Mouse (Mus musculus) liver, embryonic 13.5 days (tissue): ENCODE results near the gene 1700016D06Rik. TPM values are rescaled to one million over a fixed set of nuclear protein-coding genes. Genes with fewer than 3 reads are reported as not detected.

ENCODE experiments used
- ATAC-seq: fragments of 200-750 bp; cut with Nextera tagmentation; 2 replicates; pipeline ENCODE4 v1.8.0; 2017; ENCODE audit warnings: low read depth, mild to moderate bottlenecking, moderate number of reproducible peaks, moderate library complexity
- DNase-seq: peaks from one replicate; pipeline ENCODE4 v3.0.0; 2022
- H3K27ac ChIP-seq: fragments of 300-500 bp; sonication (generic); 2 replicates; pipeline ENCODE4 v1.5.1; 2015; ENCODE audit warnings: moderate library complexity, mild to moderate bottlenecking, inconsistent platforms
- H3K27me3 ChIP-seq: fragments of 300-500 bp; sonication (generic); 2 replicates; pipeline ENCODE4 v1.6.1; 2015; ENCODE audit warnings: mild to moderate bottlenecking, inconsistent platforms
- H3K36me3 ChIP-seq: fragments of 300-500 bp; sonication (generic); 2 replicates; pipeline ENCODE4 v1.6.1; 2015; ENCODE audit warnings: mild to moderate bottlenecking, inconsistent platforms
- H3K4me1 ChIP-seq: fragments of 300-500 bp; sonication (generic); replicated peaks from 2 replicates; pipeline ENCODE4 v1.6.1; 2015; ENCODE audit warnings: inconsistent platforms
- H3K4me2 ChIP-seq: fragments of 300-500 bp; sonication (generic); 2 replicates; pipeline ENCODE4 v1.6.1; 2015; ENCODE audit warnings: inconsistent platforms, mild to moderate bottlenecking, moderate library complexity
- H3K4me3 ChIP-seq: fragments of 300-500 bp; sonication (generic); replicated peaks from 2 replicates; pipeline ENCODE4 v1.5.1; 2015; ENCODE audit warnings: mild to moderate bottlenecking, inconsistent platforms
- H3K9ac ChIP-seq: fragments of 300-500 bp; sonication (generic); 2 replicates; pipeline ENCODE4 v1.6.1; 2015; ENCODE audit warnings: mild to moderate bottlenecking, inconsistent platforms
- H3K9me3 ChIP-seq: fragments of 300-500 bp; sonication (generic); replicated peaks from 2 replicates; pipeline ENCODE4 v1.6.1; 2016; ENCODE audit warnings: inconsistent platforms
- WGBS: fragments of 180-500 bp; shearing (Covaris S2); methylation state at CpG from one replicate; pipeline ENCODE4 v1.1.7; 2015; ENCODE audit not compliant: insufficient replicate concordance; 5-methylcytosine and 5-hydroxymethylcytosine counted together
- polyA plus RNA-seq: library from polyadenylated mRNA; unstranded; fragments of >200 nt; fragmentation: Nextera tagmentation; extraction: Ambion mirVana; gene quantifications from 2 replicates; pipeline ENCODE4 v1.2.1, GENCODE M21; 2015

Gene 1700016D06Rik
- polyA plus RNA-seq, 1 experiment from 2014 or later, result not detected

DNA sequence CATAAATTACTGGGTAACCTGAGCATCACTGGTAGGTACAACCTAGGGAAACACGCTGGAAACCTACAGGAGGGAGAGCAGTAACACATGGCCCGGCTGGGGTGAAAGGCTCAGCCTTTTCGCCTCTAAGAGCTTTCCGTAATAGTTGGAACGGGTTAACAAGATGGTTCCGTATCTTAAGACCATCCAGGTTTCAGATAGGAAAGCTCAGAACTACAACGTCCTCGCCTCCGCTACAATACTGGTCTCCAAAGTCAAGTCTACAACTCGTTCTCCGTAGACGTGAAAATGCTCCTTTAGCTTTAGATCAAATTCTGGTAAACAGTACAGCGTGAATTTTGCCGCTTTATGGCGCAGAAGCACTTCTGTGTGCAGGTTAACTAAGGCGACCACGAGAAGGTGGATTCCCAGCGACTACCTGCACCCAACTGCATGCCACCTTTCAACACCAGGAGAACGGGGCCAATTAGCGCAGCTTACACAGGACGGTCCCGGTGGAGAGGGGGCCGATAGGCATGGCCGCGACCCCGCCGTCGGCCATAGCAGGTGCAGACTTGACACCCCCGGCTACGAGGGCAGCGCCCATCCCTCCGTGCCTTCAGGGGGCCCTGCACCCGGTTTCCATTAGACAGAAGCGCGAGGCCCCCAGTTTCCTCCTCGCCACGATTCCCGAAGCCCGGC lies 66.4 kb downstream of the 1700016D06Rik start:
- no peak for ATAC-seq

GRCm38 (mm10) chr8:11633414-11633813 lies 67.4 kb downstream of the 1700016D06Rik start:
- 60% methylated on average over 7 of the region's 7 CpGs for WGBS
- Histone ChIP-seq H3K27me3 (no peaks in the 10 kb centered on the region), H3K36me3 (peaks cover 42% of the 10 kb centered on the region), H3K9ac (peak overlapping the region; percentile 92), H3K4me3 (peak overlapping the region; percentile 94), H3K4me1 (peaks cover 38% of the 10 kb centered on the region), H3K27ac (peak overlapping the region; percentile 50), H3K9me3 (no peaks in the 10 kb centered on the region), H3K4me2 (peak overlapping the region; percentile 96)
- no peak for DNase-seq
- ATAC-seq, result no peak

More for the DNA sequence above, 66.4 kb downstream of the 1700016D06Rik start:
- Histone ChIP-seq H3K9ac (peak overlapping the region; percentile 92), H3K4me3 (peak overlapping the region; percentile 94), H3K4me1 (peaks cover 38% of the 10 kb centered on the region), H3K27me3 (no peaks in the 10 kb centered on the region), H3K4me2 (peak overlapping the region; percentile 96), H3K9me3 (no peaks in the 10 kb centered on the region), H3K27ac (peak overlapping the region; percentile 95), H3K36me3 (peaks cover 33% of the 10 kb centered on the region)
- WGBS, result under 1% methylated on average over 39 of the region's 39 CpGs
- DNase-seq, result peak; percentile 8

DNA sequence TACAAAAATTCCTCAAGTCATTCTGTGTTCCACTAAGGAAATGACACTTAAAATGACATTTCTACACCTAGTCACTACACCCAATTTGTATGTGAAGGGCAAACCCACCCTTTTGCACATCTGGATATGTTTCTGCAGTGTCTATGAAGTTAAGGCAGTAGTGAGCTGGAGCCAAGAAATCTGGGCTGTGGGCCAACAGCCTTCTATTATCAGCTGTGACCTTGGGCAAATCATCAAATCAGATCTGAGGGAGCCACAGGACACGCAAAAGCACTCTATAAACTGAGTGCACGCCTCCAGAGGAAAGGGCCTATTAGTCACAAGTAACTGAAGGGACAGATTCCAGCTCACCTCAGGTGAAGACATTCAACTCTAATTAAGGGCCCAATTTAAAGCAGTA lies 68.5 kb downstream of the 1700016D06Rik start:
- Histone ChIP-seq H3K36me3 (peaks cover 51% of the 10 kb centered on the region), H3K4me2 (peak overlapping the region; percentile 96), H3K9me3 (no peaks in the 10 kb centered on the region), H3K9ac (no peak overlapping the region), H3K4me3 (no peak overlapping the region), H3K27me3 (no peaks in the 10 kb centered on the region), H3K27ac (peak overlapping the region; percentile 50; the same call in 1 of the 2 replicates), H3K4me1 (peaks cover 38% of the 10 kb centered on the region)
- 46% methylated on average over 2 of the region's 2 CpGs for WGBS
- no peak for DNase-seq
- ATAC-seq, result no peak

DNA sequence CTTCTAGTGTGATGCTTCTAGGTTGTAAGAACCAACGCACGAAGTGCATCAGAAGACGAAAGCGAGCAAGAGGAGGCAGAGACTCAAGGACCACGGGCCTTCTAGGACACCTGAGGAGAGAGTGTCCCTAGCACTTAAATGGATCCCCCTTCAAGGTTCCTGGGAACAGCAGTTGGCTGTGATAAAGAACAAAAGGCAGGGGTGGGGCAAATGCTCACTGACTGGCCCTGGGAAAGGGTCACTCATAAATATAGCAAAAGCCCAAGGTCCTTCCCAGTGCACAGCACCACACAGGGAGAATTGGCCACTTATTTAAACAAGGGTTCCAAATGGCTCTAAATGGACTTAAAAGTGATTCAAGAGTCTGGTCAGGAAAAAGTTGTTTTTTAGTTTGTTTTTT lies 71.7 kb downstream of the 1700016D06Rik start:
- no peak for DNase-seq
- H3K27ac ChIP-seq, result no peak overlapping the region
- H3K4me3 ChIP-seq, result no peak overlapping the region
- no peak overlapping the region for H3K9ac ChIP-seq
- WGBS, result 81% methylated on average over 5 of the region's 5 CpGs
- no peaks in the 10 kb centered on the region for H3K27me3 ChIP-seq
- no peak for ATAC-seq
- no peak overlapping the region for H3K4me2 ChIP-seq
- peaks cover 73% of the 10 kb centered on the region for H3K36me3 ChIP-seq
- H3K4me1 ChIP-seq, result peaks cover 20% of the 10 kb centered on the region
- H3K9me3 ChIP-seq, result no peaks in the 10 kb centered on the region

DNA sequence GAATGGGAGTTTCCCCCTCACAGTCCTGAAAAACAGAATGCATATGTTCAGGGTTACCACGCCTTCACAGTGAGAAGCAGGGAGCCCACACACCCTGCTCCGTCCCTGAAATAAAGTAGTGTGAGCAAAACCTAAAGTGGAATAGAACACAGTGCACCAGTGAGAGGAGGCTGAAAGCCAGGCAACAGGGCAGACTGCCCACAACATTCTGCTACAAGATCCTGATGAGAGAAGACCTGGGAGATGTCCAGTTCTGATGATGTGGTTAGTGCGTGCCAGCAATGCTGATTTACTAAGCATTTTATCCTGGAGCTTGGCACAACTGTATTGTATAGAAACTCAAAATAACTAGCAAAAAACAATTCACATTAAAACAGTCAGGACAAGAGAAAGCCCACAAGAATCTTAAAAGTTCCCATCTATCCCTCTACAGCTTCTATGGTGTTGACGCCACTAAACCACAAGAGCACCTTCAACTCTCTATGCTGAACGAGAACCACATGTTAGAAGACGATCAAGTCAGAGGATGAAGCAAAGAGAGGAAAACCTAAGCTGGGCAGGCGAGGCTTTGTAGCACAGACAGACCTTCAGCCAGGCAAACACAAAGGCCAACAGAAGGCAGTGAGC lies 72.2 kb downstream of the 1700016D06Rik start:
- Histone ChIP-seq H3K27me3 (no peaks in the 10 kb centered on the region), H3K4me1 (peaks cover 14% of the 10 kb centered on the region), H3K9me3 (no peaks in the 10 kb centered on the region), H3K9ac (no peak overlapping the region), H3K4me2 (no peak overlapping the region), H3K36me3 (peaks cover 76% of the 10 kb centered on the region), H3K4me3 (no peak overlapping the region), H3K27ac (no peak overlapping the region)
- WGBS, result 78% methylated on average over 7 of the region's 7 CpGs
- DNase-seq (no peak), ATAC-seq (no peak)

DNA sequence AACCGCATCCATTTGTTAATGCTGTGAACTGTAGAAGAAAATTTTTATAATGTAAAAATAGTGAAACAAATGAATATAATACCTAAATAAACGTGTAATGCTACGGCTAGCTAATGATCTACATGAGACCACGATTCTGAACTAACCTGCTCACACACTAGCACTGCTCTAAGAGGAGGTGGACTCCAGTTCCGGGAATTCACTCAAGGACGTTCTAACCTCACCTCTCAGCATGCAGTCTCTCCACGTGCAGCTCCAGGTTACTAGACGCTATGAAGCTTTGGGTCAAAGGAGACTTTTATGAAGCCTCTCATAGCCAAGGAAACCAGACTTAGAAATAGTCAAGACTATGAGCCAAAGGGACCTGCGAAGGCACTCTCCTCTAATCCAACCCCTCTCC lies 73.1 kb downstream of the 1700016D06Rik start:
- Histone ChIP-seq H3K36me3 (peaks cover 76% of the 10 kb centered on the region), H3K9me3 (no peaks in the 10 kb centered on the region), H3K4me3 (no peak overlapping the region), H3K4me2 (no peak overlapping the region), H3K4me1 (peaks cover 5% of the 10 kb centered on the region), H3K9ac (no peak overlapping the region), H3K27me3 (no peaks in the 10 kb centered on the region), H3K27ac (no peak overlapping the region)
- WGBS, result 77% methylated on average over 9 of the region's 9 CpGs
- ATAC-seq (no peak), DNase-seq (no peak)

DNA sequence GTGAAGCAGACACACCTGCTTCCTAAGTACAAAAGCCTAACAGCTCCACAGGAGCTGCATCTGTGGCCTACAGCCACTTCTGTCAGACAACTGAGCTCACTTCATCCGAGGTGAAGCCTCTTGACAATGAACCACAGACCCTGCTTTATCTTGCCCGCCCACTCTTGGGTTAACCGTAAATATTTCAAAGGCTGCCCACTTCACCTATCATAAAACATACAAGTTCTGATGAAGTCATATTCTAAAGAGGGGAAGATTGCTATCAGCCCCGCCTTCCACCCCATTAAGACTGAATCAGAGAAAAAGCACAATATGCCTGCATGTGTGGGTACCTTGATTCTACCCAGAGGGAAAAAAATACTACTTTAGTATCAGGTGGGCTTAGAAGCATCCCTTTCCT lies 75.8 kb downstream of the 1700016D06Rik start:
- H3K9ac ChIP-seq, result no peak overlapping the region
- peaks cover 78% of the 10 kb centered on the region for H3K36me3 ChIP-seq
- H3K4me2 ChIP-seq, result no peak overlapping the region
- H3K9me3 ChIP-seq, result no peaks in the 10 kb centered on the region
- WGBS, result 62% methylated on average over 4 of the region's 4 CpGs
- ATAC-seq (no peak), DNase-seq (no peak)
- no peak overlapping the region for H3K4me3 ChIP-seq
- no peaks in the 10 kb centered on the region for H3K27me3 ChIP-seq
- no peak overlapping the region for H3K27ac ChIP-seq
- no peaks in the 10 kb centered on the region for H3K4me1 ChIP-seq

DNA sequence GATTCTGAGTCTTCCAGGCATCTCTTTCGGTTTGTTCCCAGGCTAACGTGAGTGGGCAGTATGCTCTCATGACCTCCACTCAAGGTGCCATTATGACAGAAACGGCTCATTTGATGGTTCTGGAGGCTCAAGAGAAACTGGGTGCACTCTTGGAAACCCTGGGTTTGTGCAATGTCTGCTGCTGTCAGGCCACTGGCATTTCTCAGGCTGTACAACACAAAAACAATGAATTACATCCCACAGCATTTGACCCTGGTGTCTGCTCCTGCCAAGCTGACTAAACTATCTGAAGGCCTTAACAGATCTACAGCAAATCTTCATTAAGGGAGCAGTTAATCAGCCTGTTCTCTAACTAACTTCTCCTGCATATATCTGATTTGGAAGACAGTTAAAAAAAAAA lies 81.8 kb downstream of the 1700016D06Rik start:
- Histone ChIP-seq H3K4me1 (no peaks in the 10 kb centered on the region), H3K27me3 (no peaks in the 10 kb centered on the region), H3K4me2 (no peak overlapping the region), H3K36me3 (peaks cover 88% of the 10 kb centered on the region), H3K9ac (no peak overlapping the region), H3K27ac (no peak overlapping the region), H3K4me3 (no peak overlapping the region), H3K9me3 (no peaks in the 10 kb centered on the region)
- no peak for ATAC-seq
- no peak for DNase-seq
- 78% methylated on average over 3 of the region's 3 CpGs for WGBS

DNA sequence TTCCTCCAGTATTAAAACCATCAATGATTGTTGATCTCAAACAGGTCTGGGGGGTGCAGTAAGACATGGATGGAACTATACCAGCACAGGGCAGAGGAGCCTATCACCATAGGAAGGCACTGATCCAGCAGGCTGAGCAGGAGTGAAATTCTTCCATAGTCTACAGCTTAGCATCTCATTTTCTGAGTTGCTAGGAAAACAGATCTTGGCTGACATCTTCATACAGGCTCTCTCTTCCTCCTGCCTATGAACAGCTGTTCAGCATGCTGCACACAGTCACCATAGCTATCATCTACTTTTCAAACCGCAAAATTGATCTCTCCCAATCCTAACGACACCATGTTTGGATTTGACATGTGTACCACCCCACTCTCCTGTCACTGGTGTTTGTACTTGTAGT lies 82.8 kb downstream of the 1700016D06Rik start:
- Histone ChIP-seq H3K4me3 (no peak overlapping the region), H3K9ac (no peak overlapping the region), H3K27ac (no peak overlapping the region), H3K4me1 (no peaks in the 10 kb centered on the region), H3K4me2 (no peak overlapping the region), H3K36me3 (peaks cover 91% of the 10 kb centered on the region), H3K27me3 (no peaks in the 10 kb centered on the region), H3K9me3 (no peaks in the 10 kb centered on the region)
- 74% methylated on average over 2 of the region's 2 CpGs for WGBS
- no peak for ATAC-seq
- DNase-seq, result no peak

GRCm38 (mm10) chr8:11616294-11616693 lies 84.6 kb downstream of the 1700016D06Rik start:
- DNase-seq (peak; percentile 14), ATAC-seq (no peak)
- Histone ChIP-seq H3K36me3 (peaks cover 91% of the 10 kb centered on the region), H3K4me3 (no peak overlapping the region), H3K9ac (no peak overlapping the region), H3K9me3 (no peaks in the 10 kb centered on the region), H3K4me1 (no peaks in the 10 kb centered on the region), H3K27me3 (no peaks in the 10 kb centered on the region), H3K4me2 (no peak overlapping the region), H3K27ac (no peak overlapping the region)
- 29% methylated on average over 1 of the region's 1 CpGs for WGBS

GRCm38 (mm10) chr8:11614126-11614835 lies 86.6 kb downstream of the 1700016D06Rik start:
- no peak for ATAC-seq
- DNase-seq, result no peak
- Histone ChIP-seq H3K9me3 (no peaks in the 10 kb centered on the region), H3K27ac (no peak overlapping the region), H3K4me2 (no peak overlapping the region), H3K27me3 (no peaks in the 10 kb centered on the region), H3K4me1 (no peaks in the 10 kb centered on the region), H3K9ac (no peak overlapping the region), H3K4me3 (no peak overlapping the region), H3K36me3 (peaks cover 91% of the 10 kb centered on the region)
- WGBS, result 81% methylated on average over 6 of the region's 6 CpGs
